Mouse (Mus musculus) embryonic fibroblast, embryonic 13.5 days (primary cell): ENCODE data around the gene Nrn1l.

Experiments used
- CTCF ChIP-seq: IDR thresholded peaks from 2 replicates; pipeline ENCODE4 v1.5.1; 2011; ENCODE audit warnings: mild to moderate bottlenecking, control low read depth, low read length, moderate library complexity, borderline replicate concordance; ENCODE audit not compliant: insufficient read depth
- POLR2A ChIP-seq: IDR thresholded peaks from 2 replicates; pipeline ENCODE4 v1.6.1; 2011; ENCODE audit warnings: low read depth, mild to moderate bottlenecking, control low read depth, low read length, moderate library complexity

DNA sequence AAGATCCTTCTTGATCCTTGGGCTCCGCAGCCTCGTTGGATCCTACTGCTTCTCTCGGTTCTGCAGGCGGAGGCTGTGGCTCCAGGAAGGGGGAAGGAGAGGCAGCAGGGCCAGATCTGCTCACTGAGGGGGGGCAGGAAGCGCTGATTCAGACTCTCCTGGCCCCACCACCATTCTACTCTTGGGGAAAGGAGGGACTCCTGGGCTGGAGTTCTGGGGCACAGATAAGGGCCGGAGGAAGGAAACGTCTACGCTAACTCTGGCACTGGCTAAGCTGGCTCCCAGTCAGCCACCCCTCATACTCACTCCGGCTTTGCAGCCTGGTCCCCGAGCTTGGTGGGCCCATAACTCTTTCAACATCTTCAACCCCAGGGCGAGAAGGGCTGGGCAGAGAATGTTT, 46.7 kb upstream of the Nrn1l start:
- TF ChIP-seq CTCF: no peak
- TF ChIP-seq POLR2A: no peak
